Mouse (Mus musculus) layer of hippocampus, adult 2 months (tissue): ENCODE results near the gene Copg2. TPM values are rescaled to one million over a fixed set of nuclear protein-coding genes. Genes with fewer than 3 reads are reported as not detected.
A peak's percentile ranks its signal among the peaks of the same experiment; 100 is the strongest.

Source experiments
- DNase-seq, 2 experiments: peaks; one replicate each; pipeline ENCODE4 v3.0.0; 2022; ENCODE audit warnings: low spot score in 2 of 2
- H3K27ac ChIP-seq: fragments of 200-600 bp; 2 replicates; pipeline ENCODE4 v1.8.1; 2022
- H3K4me3 ChIP-seq: fragments of 200-600 bp; 2 replicates; pipeline ENCODE4 v1.8.1; 2022; ENCODE audit warnings: mild to moderate bottlenecking
- CTCF ChIP-seq: fragments of 200-600 bp; conservative IDR thresholded peaks from 2 replicates; pipeline ENCODE4 v1.8.1; 2022; ENCODE audit warnings: antibody characterized with exemption, mild to moderate bottlenecking, moderate library complexity
- total RNA-seq, 2 experiments: library from RNA; stranded (reverse); gene quantifications; 2 replicates each; pipeline ENCODE4 v1.2.3; 2021

The Copg2 gene
- total RNA-seq, 2 experiments from 2014 or later, result 85.2 to 90.8 TPM

- Histone ChIP-seq H3K4me3 (peak overlapping the region; percentile 37; the same call in 1 of the 2 replicates), H3K27ac (no peak overlapping the region)
- DNase-seq, result no peak
- no peak for TF ChIP-seq CTCF
Observed at GRCm38 (mm10) chr6:30736372-30736762, 160.2 kb downstream of the Copg2 start.

- Histone ChIP-seq H3K4me3 (peak overlapping the region; percentile 18; the same call in 1 of the 2 replicates), H3K27ac (no peak overlapping the region)
- no peak for TF ChIP-seq CTCF
- DNase-seq, result no peak
Observed at GRCm38 (mm10) chr6:30735728-30736371, 160.7 kb downstream of the Copg2 start.

- H3K27ac ChIP-seq, result no peak overlapping the region
- no peak for DNase-seq
- TF ChIP-seq CTCF, result no peak
- peak overlapping the region; percentile 18; the same call in 1 of the 2 replicates for H3K4me3 ChIP-seq
Observed at GRCm38 (mm10) chr6:30734988-30735727, 161.4 kb downstream of the Copg2 start.

GRCm38 (mm10) chr6:30734465-30734864 lies 162.1 kb downstream of the Copg2 start:
- H3K4me3 ChIP-seq, result no peak overlapping the region
- DNase-seq, result no peak
- no peak overlapping the region for H3K27ac ChIP-seq
- TF ChIP-seq CTCF, result no peak

- no peak for TF ChIP-seq CTCF
- H3K4me3 ChIP-seq, result no peak overlapping the region
- DNase-seq, result no peak
- no peak overlapping the region for H3K27ac ChIP-seq
Observed at GRCm38 (mm10) chr6:30732571-30733130, 163.9 kb downstream of the Copg2 start.

- no peak for TF ChIP-seq CTCF
- DNase-seq, result no peak
- Histone ChIP-seq H3K4me3 (no peak overlapping the region), H3K27ac (no peak overlapping the region)
Observed at GRCm38 (mm10) chr6:30730301-30730971, 166.2 kb downstream of the Copg2 start.

GRCm38 (mm10) chr6:30723331-30723730 lies 173.3 kb downstream of the Copg2 start, which contains the start of gene Mest:
Gene Mest (plus strand): TSS chr6:30723547.
- Histone ChIP-seq H3K4me3 (no peak within 1 kb of the TSS), H3K27ac (no peak within 1 kb of the TSS)
- TF ChIP-seq CTCF, result no peak
- DNase-seq, result no peak

GRCm38 (mm10) chr6:30722385-30723164 lies 174.0 kb downstream of the Copg2 start:
- DNase-seq, result no peak
- Histone ChIP-seq H3K27ac (no peak overlapping the region), H3K4me3 (no peak overlapping the region)
- TF ChIP-seq CTCF, result no peak

GRCm38 (mm10) chr6:30716796-30717195 lies 179.8 kb downstream of the Copg2 start:
- no peak for TF ChIP-seq CTCF
- no peak for DNase-seq
- Histone ChIP-seq H3K4me3 (no peak overlapping the region), H3K27ac (no peak overlapping the region)

- Histone ChIP-seq H3K27ac (no peak overlapping the region), H3K4me3 (no peak overlapping the region)
- no peak for TF ChIP-seq CTCF
- DNase-seq, result no peak
Observed at GRCm38 (mm10) chr6:30714891-30715471, 181.6 kb downstream of the Copg2 start.

GRCm38 (mm10) chr6:30713896-30714295 lies 182.7 kb downstream of the Copg2 start:
- no peak for DNase-seq
- H3K27ac ChIP-seq, result no peak overlapping the region
- H3K4me3 ChIP-seq, result no peak overlapping the region
- no peak for TF ChIP-seq CTCF

GRCm38 (mm10) chr6:30713455-30713854 lies 183.1 kb downstream of the Copg2 start:
- no peak overlapping the region for H3K4me3 ChIP-seq
- DNase-seq, result no peak
- no peak for TF ChIP-seq CTCF
- no peak overlapping the region for H3K27ac ChIP-seq
